Mouse (Mus musculus): ENCODE results near the gene AI413582. TPM values are rescaled to one million over a fixed set of nuclear protein-coding genes. Genes with fewer than 3 reads are reported as not detected.
A peak's percentile ranks its signal among the peaks of the same experiment; 100 is the strongest.

Gene AI413582
- polyA plus RNA-seq, 1 experiment = 46.0 TPM

DNA sequence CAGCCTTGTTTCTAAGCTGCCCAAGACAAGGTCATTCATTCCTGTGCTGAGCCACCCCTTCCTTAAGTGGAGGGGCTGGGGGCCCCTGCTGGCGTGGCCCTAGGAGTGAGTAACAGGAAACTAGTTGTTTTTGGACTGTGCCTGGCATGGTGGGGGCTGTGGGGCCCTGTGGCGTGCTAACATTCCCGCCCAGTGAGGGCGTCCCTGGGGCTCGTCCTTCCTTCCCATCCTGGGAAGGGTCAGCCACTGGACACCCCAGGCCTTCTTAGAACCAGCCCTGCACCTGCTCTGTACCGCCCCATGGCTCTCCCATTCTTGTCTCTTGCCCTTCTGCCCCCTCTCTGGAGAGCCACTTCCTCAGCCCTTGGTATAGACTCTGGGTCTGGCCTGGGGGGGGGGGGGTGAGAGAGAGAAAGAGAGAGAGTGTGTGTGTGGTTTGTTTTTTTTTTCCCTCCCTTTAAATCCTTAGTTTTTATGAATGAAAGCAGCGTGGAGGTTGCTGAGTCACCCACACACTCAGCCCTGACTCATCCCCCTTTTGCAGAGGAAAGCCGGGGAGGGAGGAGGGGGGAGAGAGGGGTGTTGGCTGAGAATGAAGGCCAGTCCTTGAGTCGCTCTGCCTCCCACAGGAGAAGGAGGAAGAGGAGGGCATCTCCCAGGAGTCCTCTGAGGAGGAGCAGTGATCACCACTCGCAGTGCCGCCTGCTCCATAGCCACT, 3.6 kb downstream of the AI413582 start:
- peaks cover 27% of the 10 kb centered on the region for H3K79me2 ChIP-seq (ENCODE audit: control insufficient read depth, insufficient read depth)
- H3K27me3 ChIP-seq (ENCODE audit: control insufficient read depth, insufficient read depth, insufficient read length) = no peaks in the 10 kb centered on the region
- no peak for TF ChIP-seq TCF12 (IDR thresholded peaks at IDR 0.05; ENCODE audit: insufficient read depth, poor library complexity, severe bottlenecking)
- peak; percentile 18 for TF ChIP-seq POLR2AphosphoS2 (IDR thresholded peaks at IDR 0.05; ENCODE audit: insufficient read length, low read depth)
- no peak for TF ChIP-seq TCF3 (IDR thresholded peaks at IDR 0.05; ENCODE audit: insufficient read length, low read depth)
- peak in 1 of 3 experiments; percentile 42 for TF ChIP-seq MYOG (IDR thresholded peaks at IDR 0.05; ENCODE audit: control insufficient read depth in 1 of 3, insufficient read depth in 1 of 3, insufficient read length in 2 of 3, low read depth in 2 of 3)
- peak in 1 of 3 experiments; percentile 63 for TF ChIP-seq MYOD1 (IDR thresholded peaks at IDR 0.05; ENCODE audit: control insufficient read depth in 1 of 3, insufficient read length in 2 of 3, low read depth in 2 of 3)
- H3K36me3 ChIP-seq (ENCODE audit: control insufficient read depth, insufficient read depth) = no peaks in the 10 kb centered on the region
- no peak overlapping the region for H3K4me3 ChIP-seq
- H3ac ChIP-seq (ENCODE audit: control insufficient read depth, insufficient read length) = no peak overlapping the region
- peak overlapping the region; percentile 63 for H3K4me2 ChIP-seq (ENCODE audit: low read depth)

DNA sequence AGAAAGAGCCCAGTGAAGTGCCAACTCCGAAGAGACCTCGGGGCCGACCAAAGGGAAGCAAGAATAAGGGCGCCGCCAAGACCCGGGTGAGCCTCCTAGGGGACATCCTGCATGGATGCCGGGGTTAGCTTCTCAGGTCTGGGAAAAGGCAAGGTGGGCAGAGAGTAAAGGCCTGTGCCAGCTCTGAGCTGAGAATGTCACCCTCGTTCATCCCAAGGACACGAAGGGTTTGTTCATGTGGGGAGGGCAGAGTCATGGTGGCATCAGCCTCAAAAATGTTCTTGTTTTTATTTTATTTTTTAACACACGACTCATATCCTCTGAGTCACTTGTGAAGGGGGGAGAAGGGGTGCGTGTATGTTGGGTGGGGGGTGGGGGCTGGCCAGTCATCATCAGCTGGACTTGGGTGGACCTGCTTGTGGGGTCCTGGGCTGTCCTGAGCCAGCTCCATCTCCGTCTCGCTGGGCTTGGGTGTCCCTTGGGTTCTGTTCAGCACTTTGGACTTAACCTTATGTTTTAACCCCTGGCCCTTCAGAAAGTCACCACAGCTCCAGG, 4.6 kb downstream of the AI413582 start:
- H3K27me3 ChIP-seq (ENCODE audit: control insufficient read depth, insufficient read depth, insufficient read length) = no peaks in the 10 kb centered on the region
- no peak overlapping the region for H3ac ChIP-seq (ENCODE audit: control insufficient read depth, insufficient read length)
- peak overlapping the region; percentile 63 for H3K4me2 ChIP-seq (ENCODE audit: low read depth)
- no peak for TF ChIP-seq MAX (IDR thresholded peaks at IDR 0.05; ENCODE audit: low read depth)
- no peak for TF ChIP-seq SRF (IDR thresholded peaks at IDR 0.05; ENCODE audit: control insufficient read depth, insufficient read length, low read depth)
- TF ChIP-seq TCF12 (IDR thresholded peaks at IDR 0.05; ENCODE audit: insufficient read depth, poor library complexity, severe bottlenecking) = no peak
- TF ChIP-seq MYOD1 (IDR thresholded peaks at IDR 0.05; ENCODE audit: control insufficient read depth in 1 of 3, insufficient read length in 2 of 3, low read depth in 2 of 3) = no peak
- TF ChIP-seq USF1 (IDR thresholded peaks at IDR 0.05; ENCODE audit: low read depth) = no peak
- TF ChIP-seq E2F4 (IDR thresholded peaks at IDR 0.05; ENCODE audit: insufficient read depth) = no peak
- TF ChIP-seq CEBPB (IDR thresholded peaks at IDR 0.05; ENCODE audit: insufficient read depth, poor library complexity, severe bottlenecking) = no peak
- TF ChIP-seq POLR2A (IDR thresholded peaks at IDR 0.05; ENCODE audit: insufficient read length, low read depth) = no peak
- no peak for TF ChIP-seq POLR2AphosphoS2 (IDR thresholded peaks at IDR 0.05; ENCODE audit: insufficient read length, low read depth)
- no peak for TF ChIP-seq TCF3 (IDR thresholded peaks at IDR 0.05; ENCODE audit: insufficient read length, low read depth)
- H3K36me3 ChIP-seq (ENCODE audit: control insufficient read depth, insufficient read depth) = no peaks in the 10 kb centered on the region
- peaks cover 27% of the 10 kb centered on the region for H3K79me2 ChIP-seq (ENCODE audit: control insufficient read depth, insufficient read depth)
- H3K4me3 ChIP-seq = no peak overlapping the region

GRCm38 (mm10) chr17:27559596-27559995, 6.0 kb downstream of the AI413582 start:
- Histone ChIP-seq H3K27me3 (ENCODE audit: control insufficient read depth, insufficient read depth, insufficient read length) (no peaks in the 10 kb centered on the region), H3K4me3 (peak overlapping the region; percentile 38), H3K79me2 (ENCODE audit: control insufficient read depth, insufficient read depth) (peaks cover 27% of the 10 kb centered on the region), H3K4me2 (ENCODE audit: low read depth) (peak overlapping the region; percentile 80), H3K36me3 (ENCODE audit: control insufficient read depth, insufficient read depth) (no peaks in the 10 kb centered on the region), H3ac (ENCODE audit: control insufficient read depth, insufficient read length) (no peak overlapping the region)
- no peak for TF ChIP-seq SRF (IDR thresholded peaks at IDR 0.05; ENCODE audit: control insufficient read depth, insufficient read length, low read depth)
- no peak for TF ChIP-seq TCF3 (IDR thresholded peaks at IDR 0.05; ENCODE audit: insufficient read length, low read depth)
- TF ChIP-seq TCF12 (IDR thresholded peaks at IDR 0.05; ENCODE audit: insufficient read depth, poor library complexity, severe bottlenecking) = no peak
- TF ChIP-seq E2F4 (IDR thresholded peaks at IDR 0.05; ENCODE audit: insufficient read depth) = no peak
- no peak for TF ChIP-seq POLR2AphosphoS2 (IDR thresholded peaks at IDR 0.05; ENCODE audit: insufficient read length, low read depth)
- no peak for TF ChIP-seq USF1 (IDR thresholded peaks at IDR 0.05; ENCODE audit: low read depth)
- TF ChIP-seq POLR2A (IDR thresholded peaks at IDR 0.05; ENCODE audit: insufficient read length, low read depth) = no peak
- no peak for TF ChIP-seq CEBPB (IDR thresholded peaks at IDR 0.05; ENCODE audit: insufficient read depth, poor library complexity, severe bottlenecking)
- TF ChIP-seq REST (IDR thresholded peaks at IDR 0.05; ENCODE audit: insufficient read depth, insufficient read length) = no peak
- no peak for TF ChIP-seq MYOD1 (IDR thresholded peaks at IDR 0.05; ENCODE audit: control insufficient read depth in 1 of 3, insufficient read length in 2 of 3, low read depth in 2 of 3)
- TF ChIP-seq MYOG (IDR thresholded peaks at IDR 0.05; ENCODE audit: control insufficient read depth in 1 of 3, insufficient read depth in 1 of 3, insufficient read length in 2 of 3, low read depth in 2 of 3) = no peak
- TF ChIP-seq MAX (IDR thresholded peaks at IDR 0.05; ENCODE audit: low read depth) = no peak

DNA sequence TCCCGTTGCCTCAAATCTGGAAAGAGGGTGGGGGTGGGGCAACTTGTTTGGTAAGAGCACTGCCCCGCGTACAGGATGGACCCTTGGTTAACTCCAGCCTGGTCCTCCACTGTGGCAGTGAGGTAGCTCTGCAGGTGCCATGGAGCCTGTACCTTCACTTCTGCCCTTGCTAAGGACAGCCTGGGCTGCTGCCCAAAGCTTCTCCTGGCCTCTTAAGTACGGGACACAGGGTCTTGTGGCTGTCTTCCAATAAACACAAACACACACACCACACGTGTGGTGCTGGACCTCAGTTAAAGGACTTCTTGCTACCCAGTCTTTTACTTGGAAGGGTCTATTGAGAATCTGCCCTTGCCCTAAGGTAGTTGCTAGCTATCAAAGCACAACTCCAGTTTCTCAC, 6.7 kb downstream of the AI413582 start:
- TF ChIP-seq MYOD1 (IDR thresholded peaks at IDR 0.05; ENCODE audit: control insufficient read depth in 1 of 3, insufficient read length in 2 of 3, low read depth in 2 of 3) (no peak), SRF (IDR thresholded peaks at IDR 0.05; ENCODE audit: control insufficient read depth, insufficient read length, low read depth) (no peak), REST (IDR thresholded peaks at IDR 0.05; ENCODE audit: insufficient read depth, insufficient read length) (no peak), CEBPB (IDR thresholded peaks at IDR 0.05; ENCODE audit: insufficient read depth, poor library complexity, severe bottlenecking) (no peak), MYOG (IDR thresholded peaks at IDR 0.05; ENCODE audit: control insufficient read depth in 1 of 3, insufficient read depth in 1 of 3, insufficient read length in 2 of 3, low read depth in 2 of 3) (no peak), TCF12 (IDR thresholded peaks at IDR 0.05; ENCODE audit: insufficient read depth, poor library complexity, severe bottlenecking) (no peak), POLR2AphosphoS2 (IDR thresholded peaks at IDR 0.05; ENCODE audit: insufficient read length, low read depth) (no peak), TCF3 (IDR thresholded peaks at IDR 0.05; ENCODE audit: insufficient read length, low read depth) (no peak), MAX (IDR thresholded peaks at IDR 0.05; ENCODE audit: low read depth) (no peak), E2F4 (IDR thresholded peaks at IDR 0.05; ENCODE audit: insufficient read depth) (no peak), USF1 (IDR thresholded peaks at IDR 0.05; ENCODE audit: low read depth) (no peak), POLR2A (IDR thresholded peaks at IDR 0.05; ENCODE audit: insufficient read length, low read depth) (no peak)
- Histone ChIP-seq H3K36me3 (ENCODE audit: control insufficient read depth, insufficient read depth) (no peaks in the 10 kb centered on the region), H3K4me3 (peak overlapping the region; percentile 38), H3ac (ENCODE audit: control insufficient read depth, insufficient read length) (no peak overlapping the region), H3K79me2 (ENCODE audit: control insufficient read depth, insufficient read depth) (peaks cover 27% of the 10 kb centered on the region), H3K4me2 (ENCODE audit: low read depth) (peak overlapping the region; percentile 80), H3K27me3 (ENCODE audit: control insufficient read depth, insufficient read depth, insufficient read length) (no peaks in the 10 kb centered on the region)
